Mouse (Mus musculus): ENCODE data around the gene Chordc1. TPM values are rescaled to one million over a fixed set of nuclear protein-coding genes. Genes with fewer than 3 reads are reported as not detected.

Gene Chordc1
- polyA plus RNA-seq, 1 experiment: 72.9 TPM

DNA sequence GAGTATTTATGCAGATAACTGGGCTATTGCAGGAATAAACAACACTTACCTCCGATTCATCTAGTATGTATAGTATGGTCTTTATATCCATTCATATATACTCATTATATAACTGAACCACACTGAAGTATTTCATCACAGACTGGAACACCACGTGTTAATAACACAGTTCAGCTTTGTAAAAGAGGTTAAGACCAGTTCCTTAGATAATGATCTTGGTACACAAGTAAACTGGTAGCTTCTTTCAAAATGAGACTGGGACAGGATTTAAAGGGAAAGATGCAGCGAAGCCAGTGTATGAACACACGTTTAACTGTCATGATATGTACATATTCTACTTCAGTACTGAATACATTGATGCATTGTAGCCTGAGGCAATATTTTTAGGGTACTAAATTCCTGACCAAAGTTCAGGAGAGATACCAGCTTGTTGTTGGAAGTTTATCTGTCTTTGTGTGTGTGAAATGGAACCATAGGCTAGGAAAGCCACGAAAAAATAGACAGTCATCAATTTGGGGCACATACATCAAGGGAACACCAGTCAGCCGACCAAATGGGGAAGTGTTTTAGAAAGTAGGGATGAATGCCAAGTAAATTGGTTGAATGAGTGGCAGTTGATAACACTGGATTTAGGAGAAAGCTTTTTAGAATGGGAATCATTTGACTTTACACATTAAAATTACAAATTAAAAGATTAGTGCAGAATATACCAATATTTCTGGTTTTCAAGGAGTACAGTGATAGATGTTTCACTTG, 1.3 kb downstream of the Chordc1 start:
- Histone ChIP-seq H3K36me3 (ENCODE audit: control insufficient read depth, insufficient read depth, low read length) (0 out of 2 replicates have a peak, but pooled peaks cover 3% of the 10 kb centered on the region), H3K4me1 (replicated peaks; ENCODE audit: control insufficient read depth, insufficient read depth, low read length) (peaks cover 3% of the 10 kb centered on the region), H3K27ac (ENCODE audit: control insufficient read depth, insufficient read depth, low read length) (no peak overlapping the region; the same call in 1 of the 2 replicates), H3K4me3 (ENCODE audit: control insufficient read depth, insufficient read depth, low read length) (no peak overlapping the region), H3K27me3 (ENCODE audit: control insufficient read depth, insufficient read depth, low read length) (no peaks in the 10 kb centered on the region)
- no peak for TF ChIP-seq POLR2A (IDR thresholded peaks at IDR 0.05; ENCODE audit: control insufficient read depth, extremely low read depth, insufficient read depth, low read length, poor library complexity)
- no peak for TF ChIP-seq CTCF (IDR thresholded peaks at IDR 0.05; ENCODE audit: borderline replicate concordance, control insufficient read depth, extremely low read depth, insufficient read depth, low read length, poor library complexity)
- DNase-seq: no peak
- WGBS: 9% methylated on average over 6 of the region's 6 CpGs

DNA sequence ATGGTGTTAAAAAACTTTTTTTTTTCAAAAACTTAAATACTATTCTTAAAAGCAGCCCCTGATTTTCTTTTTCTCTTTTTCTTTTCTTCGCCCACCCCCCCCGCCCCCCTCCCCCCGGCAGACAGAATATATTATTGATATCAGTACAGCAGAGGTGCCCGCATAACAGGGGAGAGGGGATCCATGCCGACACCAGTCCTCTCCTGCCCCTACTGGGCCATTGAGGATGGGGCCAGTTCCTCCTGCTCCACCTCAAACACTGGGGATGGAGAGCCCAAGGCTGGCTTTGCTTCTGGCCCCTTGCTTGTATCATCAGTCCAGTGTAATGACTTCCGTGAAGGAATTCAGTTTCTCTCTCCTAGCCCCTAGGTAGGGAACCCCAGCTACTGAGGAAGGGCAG, 6.4 kb downstream of the Chordc1 start:
- H3K4me1 ChIP-seq (replicated peaks; ENCODE audit: control insufficient read depth, insufficient read depth, low read length): peaks cover 3% of the 10 kb centered on the region
- 93% methylated on average over 6 of the region's 6 CpGs for WGBS
- TF ChIP-seq CTCF (IDR thresholded peaks at IDR 0.05; ENCODE audit: borderline replicate concordance, control insufficient read depth, extremely low read depth, insufficient read depth, low read length, poor library complexity): no peak
- no peak for TF ChIP-seq POLR2A (IDR thresholded peaks at IDR 0.05; ENCODE audit: control insufficient read depth, extremely low read depth, insufficient read depth, low read length, poor library complexity)
- no peak overlapping the region for H3K4me3 ChIP-seq (ENCODE audit: control insufficient read depth, insufficient read depth, low read length)
- H3K27ac ChIP-seq (ENCODE audit: control insufficient read depth, insufficient read depth, low read length): no peak overlapping the region
- peaks cover 38% of the 10 kb centered on the region for H3K36me3 ChIP-seq (ENCODE audit: control insufficient read depth, insufficient read depth, low read length)
- no peaks in the 10 kb centered on the region for H3K27me3 ChIP-seq (ENCODE audit: control insufficient read depth, insufficient read depth, low read length)
- no peak for DNase-seq

DNA sequence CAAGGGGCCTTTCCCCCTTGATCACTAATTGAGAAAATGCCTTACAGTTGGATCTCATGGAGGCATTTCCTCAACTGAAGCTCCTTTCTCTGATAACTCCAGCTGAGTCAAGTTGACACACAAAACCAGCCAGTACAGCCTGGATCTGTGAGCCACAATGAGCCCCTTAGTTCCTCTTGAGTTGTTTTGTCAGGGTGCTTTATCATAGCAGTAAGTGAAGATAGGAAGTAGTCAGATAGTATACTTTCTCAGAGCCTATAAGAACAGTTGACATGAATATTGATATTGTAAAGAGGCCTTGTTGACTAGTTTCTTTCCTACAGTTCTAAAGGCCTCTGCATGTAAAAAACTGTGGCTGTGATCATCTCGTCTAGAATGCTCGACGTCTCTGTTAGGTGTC, 28.1 kb downstream of the Chordc1 start:
- 97% methylated on average over 3 of the region's 3 CpGs for WGBS
- Histone ChIP-seq H3K27ac (ENCODE audit: control insufficient read depth, insufficient read depth, low read length) (no peak overlapping the region), H3K4me3 (ENCODE audit: control insufficient read depth, insufficient read depth, low read length) (no peak overlapping the region), H3K27me3 (ENCODE audit: control insufficient read depth, insufficient read depth, low read length) (no peaks in the 10 kb centered on the region), H3K36me3 (ENCODE audit: control insufficient read depth, insufficient read depth, low read length) (0 out of 2 replicates have a peak, but pooled peaks cover 3% of the 10 kb centered on the region), H3K4me1 (replicated peaks; ENCODE audit: control insufficient read depth, insufficient read depth, low read length) (no peaks in the 10 kb centered on the region)
- no peak for DNase-seq
- no peak for TF ChIP-seq CTCF (IDR thresholded peaks at IDR 0.05; ENCODE audit: borderline replicate concordance, control insufficient read depth, extremely low read depth, insufficient read depth, low read length, poor library complexity)
- no peak for TF ChIP-seq POLR2A (IDR thresholded peaks at IDR 0.05; ENCODE audit: control insufficient read depth, extremely low read depth, insufficient read depth, low read length, poor library complexity)

Other genes starting within 250 kb of the Chordc1 start
- gene Naalad2, start 110.9 kb downstream of the Chordc1 start, polyA plus RNA-seq (2012; rRNA removed): 0.32 and 0.43 TPM in 2 replicates
- gene Ubtfl1, start 112.3 kb downstream of the Chordc1 start, polyA plus RNA-seq (2012; rRNA removed): not detected in 2 replicates
- gene Mbd3l2, start 138.5 kb downstream of the Chordc1 start, polyA plus RNA-seq (2012; rRNA removed): not detected in 2 replicates
- 0.34 TPM in 2 replicates for gene Zfp558, start 186.1 kb downstream of the Chordc1 start, polyA plus RNA-seq (2012; rRNA removed)
- gene Mbd3l1, start 186.2 kb downstream of the Chordc1 start, polyA plus RNA-seq (2012; rRNA removed): not detected in 2 replicates

Measured in thymus, adult 2 months (tissue).